Mouse (Mus musculus) heart, adult 2 months (tissue): ENCODE measurements around the gene Bub1b. TPM values are rescaled to one million over a fixed set of nuclear protein-coding genes. Genes with fewer than 3 reads are reported as not detected.

Experiments
- DNase-seq, 2 experiments: peaks; one replicate each; pipeline ENCODE4 v3.0.0; 2021
- H3K27ac ChIP-seq: fragments of 200-600 bp; 2 replicates; pipeline ENCODE4 v1.8.1; 2022
- H3K27me3 ChIP-seq: fragments of 200-500 bp; 2 replicates; pipeline ENCODE4 v1.6.1; 2012; ENCODE audit warnings: mild to moderate bottlenecking, low read length, inconsistent platforms, mixed read lengths; ENCODE audit not compliant: control insufficient read depth, insufficient read depth
- H3K36me3 ChIP-seq: fragments of 200-500 bp; 2 replicates; pipeline ENCODE4 v1.6.1; 2012; ENCODE audit warnings: low read length, inconsistent platforms; ENCODE audit not compliant: control insufficient read depth, insufficient read depth
- H3K4me1 ChIP-seq: fragments of 200-500 bp; 2 replicates; pipeline ENCODE4 v1.6.1; 2011; ENCODE audit warnings: low read length; ENCODE audit not compliant: control insufficient read depth, insufficient read depth
- H3K4me3 ChIP-seq: fragments of 200-600 bp; 2 replicates; pipeline ENCODE4 v1.8.1; 2022
- H3K79me2 ChIP-seq: fragments of 200-500 bp; replicated peaks from 2 replicates; pipeline ENCODE4 v1.6.1; 2012; ENCODE audit warnings: mild to moderate bottlenecking, inconsistent platforms, low read length, moderate library complexity, mixed read lengths; ENCODE audit not compliant: control insufficient read depth, insufficient read depth
- H3K9ac ChIP-seq: fragments of 200-500 bp; 2 replicates; pipeline ENCODE4 v1.6.1; 2012; ENCODE audit warnings: low read depth, mild to moderate bottlenecking, control low read depth, inconsistent platforms, low read length, mixed read lengths
- CTCF ChIP-seq: fragments of 200-600 bp; IDR thresholded peaks from 2 replicates; pipeline ENCODE4 v1.8.1; 2022; ENCODE audit warnings: antibody characterized with exemption, mild to moderate bottlenecking, moderate library complexity
- EP300 ChIP-seq: fragments of 200-500 bp; IDR thresholded peaks from 2 replicates; pipeline ENCODE4 v1.6.1; 2011; ENCODE audit warnings: low read depth, low read length, control low read depth; ENCODE audit not compliant: insufficient read depth
- POLR2A ChIP-seq: fragments of 200-500 bp; IDR thresholded peaks from 2 replicates; pipeline ENCODE4 v1.6.1; 2011; ENCODE audit warnings: mild to moderate bottlenecking, low read depth, low read length, control low read depth; ENCODE audit not compliant: insufficient read depth
- WGBS: fragments of 180-500 bp; shearing (Covaris S2); methylation state at CpG from one replicate; pipeline ENCODE4 v1.1.7; 2018; 5-methylcytosine and 5-hydroxymethylcytosine counted together
- intact Hi-C: fragments of 180-260 bp; cut with DNase I; formaldehyde crosslinking; loops from one replicate; pipeline ENCODE4 v1.15.1; 2025
- polyA plus RNA-seq: library from polyadenylated mRNA; depleted of rRNA; stranded (reverse); fragments of >200 nt; gene quantifications from 2 replicates; pipeline ENCODE4 v1.2.3, GENCODE M21; 2012
- total RNA-seq, 2 experiments: library from RNA; stranded (reverse); gene quantifications; 2 replicates each; pipeline ENCODE4 v1.2.3; 2021

Bub1b gene
- total and polyA plus RNA-seq, 3 experiments, result 0.25 to 1.8 (median 0.65) TPM

DNA sequence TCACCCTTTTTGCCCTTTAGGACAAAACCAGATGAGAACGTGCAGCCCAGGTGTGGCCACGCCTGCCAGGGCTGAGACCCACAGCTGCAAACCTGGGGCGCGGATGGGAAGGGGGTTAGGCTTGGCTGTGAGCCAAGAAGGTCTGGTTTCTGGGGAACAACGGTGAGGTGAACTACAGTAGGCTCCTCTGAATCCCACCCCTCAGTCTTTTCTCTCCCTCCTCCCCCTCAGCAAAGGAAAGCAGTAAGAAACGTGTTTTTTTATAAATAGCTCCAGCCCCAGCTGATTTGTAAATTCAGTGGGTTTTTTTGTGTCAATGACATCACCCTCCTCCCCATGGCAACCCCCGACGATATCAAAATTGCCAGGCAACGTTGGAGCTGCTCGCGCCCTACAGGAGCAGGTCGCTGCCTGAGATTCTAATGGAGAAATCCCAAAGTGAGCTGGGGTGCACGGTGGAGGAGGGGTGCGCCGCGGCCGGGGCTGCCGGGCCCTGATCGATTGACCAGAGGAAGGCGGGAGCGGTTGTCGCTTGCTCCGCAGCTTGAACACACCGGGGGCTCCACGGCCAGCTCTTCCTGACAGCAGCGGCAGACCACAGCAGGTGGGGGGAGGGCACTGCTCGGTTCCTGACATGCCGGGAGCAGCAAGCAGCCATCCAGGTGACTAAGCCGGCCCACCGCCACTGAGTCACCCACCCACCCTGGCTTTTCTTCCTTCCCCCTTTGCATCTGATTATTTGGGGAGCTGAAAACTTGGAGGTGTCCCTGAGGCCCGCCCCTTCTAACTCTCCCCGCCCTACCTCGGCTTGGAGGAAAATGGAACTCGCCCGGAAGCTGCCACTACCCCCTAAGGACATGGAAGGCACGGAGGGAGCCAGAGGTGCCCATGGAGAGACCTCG lies 65.1 kb downstream of the Bub1b start, which contains the start of gene Pak6:
Gene Pak6 (plus strand): TSS at position 402 of the 902 bp plus-strand sequence.
- Histone ChIP-seq H3K4me1 (peaks cover 8% of the 10 kb centered on the region), H3K27ac (peak within 1 kb of the TSS; percentile 64), H3K36me3 (no peaks in the 10 kb centered on the region), H3K9ac (peak within 1 kb of the TSS; percentile 51), H3K4me3 (peak within 1 kb of the TSS; percentile 48), H3K79me2 (no peaks in the 10 kb centered on the region), H3K27me3 (no peaks in the 10 kb centered on the region; the same call in 1 of the 2 replicates)
- 5% methylated on average over 37 of the region's 37 CpGs for WGBS
- intact Hi-C loops, result no loop called here
- TF ChIP-seq EP300, result no peak
- TF ChIP-seq CTCF, result no peak
- no peak for TF ChIP-seq POLR2A
- DNase-seq, result peak in 1 of 2 experiments; percentile 18

DNA sequence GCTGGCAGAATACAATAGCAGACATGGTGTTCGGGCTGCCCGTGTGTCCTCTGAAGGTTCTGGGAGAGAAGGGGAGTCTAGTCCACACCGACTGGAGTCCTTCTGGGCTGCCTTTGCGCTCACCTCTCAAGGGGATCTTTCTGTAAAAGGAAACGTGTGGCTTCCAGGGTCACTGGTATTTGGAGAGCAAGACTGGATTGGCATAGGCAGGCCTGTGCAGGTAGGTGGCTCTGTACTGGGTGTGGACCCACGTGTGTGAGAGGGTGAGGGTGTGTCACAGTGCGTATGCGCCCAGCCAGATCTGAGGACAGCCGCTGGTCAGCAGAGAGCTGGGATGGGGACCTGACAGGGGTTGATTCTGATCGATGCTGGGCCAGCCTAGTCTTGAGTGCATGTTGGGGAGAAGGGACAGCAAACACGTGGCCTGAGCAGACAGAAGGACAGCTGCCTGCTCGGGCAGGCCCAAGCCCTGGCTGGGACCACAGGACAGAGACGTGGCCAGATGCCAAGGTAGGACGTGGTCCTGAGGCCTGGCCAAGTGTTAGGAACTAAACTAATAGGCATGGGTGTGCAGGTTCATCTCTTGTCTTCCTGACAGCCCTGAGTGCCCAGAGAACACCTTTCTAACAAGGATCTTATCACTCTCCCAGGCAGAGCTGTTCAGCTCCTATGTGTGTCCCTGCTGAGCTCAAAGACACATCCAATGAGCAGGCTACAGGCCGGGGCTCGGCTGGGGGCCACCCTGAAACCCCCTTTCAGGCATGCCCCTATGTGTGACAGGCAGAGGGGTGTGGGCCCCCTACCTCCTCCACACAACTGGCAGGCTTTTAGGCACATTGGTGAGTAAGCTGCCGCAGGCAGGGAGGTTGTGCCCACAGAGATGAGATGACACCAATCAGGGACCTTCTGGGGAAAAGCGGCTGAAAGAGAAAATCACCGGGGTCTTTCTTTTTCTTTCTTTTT lies 66.1 kb downstream of the Bub1b start:
- TF ChIP-seq CTCF (no peak), EP300 (peak; percentile 33; the same call in 1 of the 2 replicates), POLR2A (no peak)

DNA sequence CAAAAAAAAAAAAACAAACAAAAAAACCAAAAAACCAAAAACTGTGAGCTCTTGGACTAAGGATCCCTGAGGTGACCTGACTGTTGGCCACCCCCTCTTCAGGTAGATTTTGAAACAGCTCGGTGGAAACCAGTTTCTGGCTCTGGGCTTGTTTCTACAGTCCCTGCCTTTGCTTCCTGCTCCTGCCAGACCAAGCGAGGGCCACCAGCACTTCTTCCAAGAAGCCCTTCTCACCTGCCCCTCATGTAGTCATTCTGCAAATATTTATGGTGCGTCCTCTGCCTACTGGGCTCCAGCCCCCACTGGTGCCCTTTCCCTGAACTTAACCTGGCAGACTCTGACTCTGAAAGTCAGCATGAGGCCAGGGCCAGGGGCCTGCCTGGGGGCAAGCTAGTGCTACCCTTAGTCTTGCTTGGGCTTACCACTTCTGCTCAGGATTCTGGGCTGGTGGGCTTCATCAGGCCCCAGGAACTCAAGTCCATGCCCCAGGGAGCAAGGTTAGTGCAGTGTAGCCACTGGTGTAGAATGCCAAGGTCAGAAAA lies 67.0 kb downstream of the Bub1b start:
- H3K4me1 ChIP-seq, result peaks cover 1% of the 10 kb centered on the region; the same call in 1 of the 2 replicates

More for the DNA sequence above, 66.1 kb downstream of the Bub1b start:
- 46% methylated on average over 19 of the region's 19 CpGs for WGBS
- peak overlapping the region; percentile 48 for H3K4me3 ChIP-seq
- intact Hi-C loops, result no loop called here
- no peaks in the 10 kb centered on the region; the same call in 1 of the 2 replicates for H3K27me3 ChIP-seq
- no peaks in the 10 kb centered on the region for H3K36me3 ChIP-seq
- peak overlapping the region; percentile 34 for H3K9ac ChIP-seq
- peaks cover 7% of the 10 kb centered on the region for H3K4me1 ChIP-seq
- DNase-seq, result peak; percentile 59 to 67
- H3K27ac ChIP-seq, result peak overlapping the region; percentile 64
- no peaks in the 10 kb centered on the region for H3K79me2 ChIP-seq

DNA sequence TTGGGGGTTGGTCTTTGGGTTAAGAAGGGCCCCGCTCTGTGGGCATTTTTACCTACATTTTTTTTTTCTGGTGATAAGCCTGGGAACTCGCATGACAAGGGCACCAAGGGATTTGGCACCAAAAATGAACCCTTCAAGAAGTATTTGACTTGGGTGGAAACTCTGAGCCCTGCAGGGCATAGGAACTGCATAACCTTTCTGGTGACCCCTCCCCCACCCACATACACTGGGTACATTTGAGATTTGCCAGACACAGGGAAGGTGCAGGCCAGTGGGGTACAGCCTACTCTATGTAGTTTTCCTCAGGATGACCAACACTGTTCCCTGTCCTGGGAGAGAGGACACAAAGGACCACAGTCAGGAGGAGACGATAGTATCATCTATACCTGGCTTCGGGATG lies 67.6 kb downstream of the Bub1b start:
- no peak for DNase-seq
- Histone ChIP-seq H3K27ac (no peak overlapping the region), H3K4me1 (no peaks in the 10 kb centered on the region), H3K4me3 (no peak overlapping the region), H3K27me3 (no peaks in the 10 kb centered on the region; the same call in 1 of the 2 replicates), H3K36me3 (no peaks in the 10 kb centered on the region), H3K79me2 (no peaks in the 10 kb centered on the region), H3K9ac (no peak overlapping the region)
- intact Hi-C loops, result no loop called here
- TF ChIP-seq CTCF (no peak), POLR2A (no peak), EP300 (no peak)
- 85% methylated on average over 4 of the region's 4 CpGs for WGBS

More for the DNA sequence above, 67.0 kb downstream of the Bub1b start:
- 75% methylated on average over 3 of the region's 3 CpGs for WGBS
- Histone ChIP-seq H3K79me2 (no peaks in the 10 kb centered on the region), H3K27me3 (no peaks in the 10 kb centered on the region; the same call in 1 of the 2 replicates), H3K9ac (no peak overlapping the region), H3K4me3 (no peak overlapping the region), H3K36me3 (no peaks in the 10 kb centered on the region), H3K27ac (no peak overlapping the region)
- TF ChIP-seq CTCF (no peak), EP300 (no peak), POLR2A (no peak)
- intact Hi-C loops, result no loop called here
- DNase-seq, result no peak

DNA sequence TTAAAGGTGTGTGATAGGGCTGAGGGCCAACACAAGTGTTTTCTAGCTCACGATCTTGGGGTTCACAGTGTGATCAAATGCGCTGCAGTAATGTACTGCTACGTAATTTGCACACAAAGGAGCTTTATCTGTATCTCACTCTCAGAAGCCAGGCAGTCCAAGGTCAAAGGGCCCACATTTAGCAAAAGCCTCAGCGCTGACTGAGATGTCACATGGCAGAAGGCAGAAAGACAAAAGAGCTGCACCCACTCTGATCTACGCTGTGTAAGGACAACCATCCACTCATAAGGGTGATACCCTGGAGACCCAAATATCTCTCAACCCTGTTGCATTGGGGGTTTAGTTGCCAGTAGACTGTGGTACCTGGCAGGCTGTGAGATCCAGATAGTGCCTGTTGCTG lies 69.2 kb downstream of the Bub1b start:
- WGBS, result 46% methylated on average over 5 of the region's 5 CpGs
- TF ChIP-seq EP300 (no peak), POLR2A (no peak), CTCF (no peak)
- H3K27me3 ChIP-seq, result no peaks in the 10 kb centered on the region; the same call in 1 of the 2 replicates
- no peaks in the 10 kb centered on the region for H3K79me2 ChIP-seq
- no peaks in the 10 kb centered on the region for H3K36me3 ChIP-seq
- H3K4me3 ChIP-seq, result no peak overlapping the region
- H3K9ac ChIP-seq, result no peak overlapping the region
- H3K4me1 ChIP-seq, result no peaks in the 10 kb centered on the region
- DNase-seq, result no peak
- intact Hi-C loops, result no loop called here
- H3K27ac ChIP-seq, result no peak overlapping the region
